Mouse (Mus musculus) stomach, postnatal 0 days (tissue): ENCODE results near the gene Cnih4.

Experiments used
- CTCF ChIP-seq: IDR thresholded peaks from 2 replicates; pipeline ENCODE4 v1.5.1; 2016; ENCODE audit warnings: antibody characterized with exemption, low read depth, mild to moderate bottlenecking, moderate library complexity
- EP300 ChIP-seq: optimal IDR thresholded peaks from 2 replicates; pipeline ENCODE3; 2016; ENCODE audit warnings: antibody characterized with exemption

- TF ChIP-seq CTCF = no peak
- TF ChIP-seq EP300 = no peak
These were observed 5.9 kb downstream of the Cnih4 start for GRCm38 (mm10) chr1:181150431-181150826.
